Mouse (Mus musculus): Measurements from ENCODE around the gene Bcat1. TPM values are rescaled to one million over a fixed set of nuclear protein-coding genes. Genes with fewer than 3 reads are reported as not detected.
A peak's percentile ranks its signal among the peaks of the same experiment; 100 is the strongest.
"Not testable (repeated sequence)": the region's sequence is repeated elsewhere in the genome, so short reads cannot be mapped to it uniquely, and the experiment has no call there.

Bcat1 gene
- total RNA-seq, 2 experiments from 2014 or later: 81.0 to 88.8 TPM

- intact Hi-C loops (cut with DNase I): loop anchor here (5.0 kb wide), 1 partner anchor 84 kb away; no protein-coding TSS in a partner anchor
- DNase-seq: not testable (repeated sequence)
Observed at GRCm38 (mm10) chr6:145093038-145093622, 17.1 kb upstream of the Bcat1 start.

GRCm38 (mm10) chr6:145091998-145092397 lies 16.0 kb upstream of the Bcat1 start:
- no peak for DNase-seq
- intact Hi-C loops (cut with DNase I): loop anchor here (5.0 kb wide), 1 partner anchor 85 kb away; no protein-coding TSS in a partner anchor

- DNase-seq: no peak
- intact Hi-C loops (cut with DNase I): loop anchor here (5.0 kb wide), 1 partner anchor 86 kb away; no protein-coding TSS in a partner anchor
Observed at GRCm38 (mm10) chr6:145090928-145091327, 14.9 kb upstream of the Bcat1 start.

GRCm38 (mm10) chr6:145090201-145090863 lies 14.3 kb upstream of the Bcat1 start:
- intact Hi-C loops (cut with DNase I): loop anchor here (5.0 kb wide), 1 partner anchor 87 kb away; no protein-coding TSS in a partner anchor
- DNase-seq: no peak

- DNase-seq: no peak
- intact Hi-C loops (cut with DNase I): loop anchor here (2.0 kb wide), 1 partner anchor 249 kb away; no protein-coding TSS in a partner anchor
Observed at GRCm38 (mm10) chr6:145089373-145089772, 13.4 kb upstream of the Bcat1 start.

- intact Hi-C loops (cut with DNase I): loop anchor here (2.0 kb wide), 1 partner anchor 250 kb away; no protein-coding TSS in a partner anchor
- no peak for DNase-seq
Observed at GRCm38 (mm10) chr6:145088451-145089113, 12.6 kb upstream of the Bcat1 start.

GRCm38 (mm10) chr6:145084343-145085117 lies 8.5 kb upstream of the Bcat1 start:
- DNase-seq: no peak
- intact Hi-C loops (cut with DNase I): no loop called here

GRCm38 (mm10) chr6:145081721-145082120 lies 5.7 kb upstream of the Bcat1 start:
- no peak for DNase-seq
- intact Hi-C loops (cut with DNase I): no loop called here

- DNase-seq: no peak
- intact Hi-C loops (cut with DNase I): no loop called here
Observed at GRCm38 (mm10) chr6:145079087-145079759, 3.2 kb upstream of the Bcat1 start.

- DNase-seq: peak; percentile 61
- intact Hi-C loops (cut with DNase I): no loop called here
Observed at GRCm38 (mm10) chr6:145076286-145076685, 302 bp upstream of the Bcat1 start.

GRCm38 (mm10) chr6:145075088-145075547 lies 866 bp downstream of the Bcat1 start:
- DNase-seq: peak; percentile 18

GRCm38 (mm10) chr6:145074461-145074860 lies 1.5 kb downstream of the Bcat1 start:
- intact Hi-C loops (cut with DNase I): loop anchor here (5.0 kb wide), 1 partner anchor 1142 kb away; no protein-coding TSS in a partner anchor
- DNase-seq: no peak

More at GRCm38 (mm10) chr6:145075088-145075547, 866 bp downstream of the Bcat1 start:
- intact Hi-C loops (cut with DNase I): no loop called here

GRCm38 (mm10) chr6:145069921-145070320 lies 6.1 kb downstream of the Bcat1 start:
- intact Hi-C loops (cut with DNase I): loop anchor here (5.0 kb wide), 1 partner anchor 1138 kb away; no protein-coding TSS in a partner anchor
- no peak for DNase-seq

- DNase-seq: no peak
- intact Hi-C loops (cut with DNase I): no loop called here
Observed at GRCm38 (mm10) chr6:145069397-145069796, 6.6 kb downstream of the Bcat1 start.

- intact Hi-C loops (cut with DNase I): no loop called here
- no peak for DNase-seq
Observed at GRCm38 (mm10) chr6:145067679-145068078, 8.3 kb downstream of the Bcat1 start.

GRCm38 (mm10) chr6:145066416-145066815 lies 9.6 kb downstream of the Bcat1 start:
- DNase-seq: no peak
- intact Hi-C loops (cut with DNase I): no loop called here

- DNase-seq: no peak
- intact Hi-C loops (cut with DNase I): no loop called here
Observed at GRCm38 (mm10) chr6:145065301-145065845, 10.6 kb downstream of the Bcat1 start.

GRCm38 (mm10) chr6:145064104-145064503 lies 11.9 kb downstream of the Bcat1 start:
- no peak for DNase-seq
- intact Hi-C loops (cut with DNase I): no loop called here

- intact Hi-C loops (cut with DNase I): no loop called here
- DNase-seq: no peak
Observed at GRCm38 (mm10) chr6:145063212-145063868, 12.6 kb downstream of the Bcat1 start.

Measured in left cerebral cortex, postnatal 4 days (tissue).